Mouse (Mus musculus): ENCODE measurements at regions not wholly inside any gene's neighbourhood (a gene's known extent, or its start where the extent isn't known, plus 50 kb on each side); places are given as distances from the start of the nearest gene placed in this dataset. TPM values are rescaled to one million over a fixed set of nuclear protein-coding genes. Genes with fewer than 3 reads are reported as not detected.
"Not testable (repeated sequence)": the region's sequence is repeated elsewhere in the genome, so short reads cannot be mapped to it uniquely, and the experiment has no call there.

DNA sequence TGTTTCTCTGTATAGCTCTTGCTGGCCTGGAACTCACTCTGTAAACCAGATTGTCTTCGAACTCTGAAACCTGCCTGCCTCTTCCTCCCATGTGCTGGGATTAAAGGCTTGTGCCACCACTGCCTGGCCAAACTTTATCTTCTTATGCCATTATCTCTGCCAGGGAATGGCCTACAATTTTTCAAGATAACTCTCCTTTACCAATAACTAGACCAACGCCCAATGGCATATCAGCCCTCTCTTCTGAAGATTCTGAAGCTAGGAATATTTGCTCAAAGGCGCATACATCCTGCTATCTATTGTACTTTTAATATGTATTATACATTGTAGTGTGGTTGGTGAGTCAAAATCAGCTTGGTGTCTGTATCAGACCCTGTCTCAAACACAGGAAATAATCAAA, 235.4 kb upstream of the Cts3 start:
- DNase-seq; intact Hi-C loops (cut with DNase I): not testable (repeated sequence)

DNA sequence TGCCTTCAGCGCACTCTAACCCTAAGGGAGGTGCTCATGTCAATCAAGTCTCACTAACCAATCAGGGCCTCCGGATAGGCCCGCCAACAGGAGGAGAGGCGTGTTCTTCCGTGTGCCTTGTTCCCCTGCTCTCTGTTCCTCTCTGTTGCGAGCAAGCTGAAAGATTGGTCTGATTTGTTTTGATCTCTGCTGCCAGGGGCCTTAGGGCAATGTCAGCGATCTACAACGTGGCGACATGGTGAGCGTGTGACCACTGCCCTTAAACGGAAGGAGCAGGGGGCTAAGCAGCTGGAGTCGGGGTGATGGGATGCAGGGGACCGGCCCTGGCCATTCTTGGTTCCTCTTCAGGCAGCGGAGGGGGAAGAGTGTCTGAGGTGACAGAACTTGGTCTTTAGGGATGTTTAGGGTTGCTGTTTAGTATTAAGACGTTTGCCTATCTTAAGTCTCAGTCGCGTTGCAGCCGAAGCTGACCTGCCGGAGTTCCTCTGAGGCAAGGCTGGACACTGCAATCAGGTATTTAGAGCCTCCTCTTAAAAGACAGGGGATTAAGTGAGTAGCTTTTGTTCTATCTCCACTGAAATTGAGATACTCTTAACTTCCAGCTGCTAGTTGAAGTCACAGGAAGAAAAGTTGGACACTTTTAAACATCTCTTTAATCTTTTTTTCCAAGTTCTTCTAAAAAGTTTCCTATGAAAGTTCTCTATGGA, 234.4 kb upstream of the Cts3 start:
- DNase-seq, result peak; percentile 9
- intact Hi-C loops (cut with DNase I), result not testable (repeated sequence)

DNA sequence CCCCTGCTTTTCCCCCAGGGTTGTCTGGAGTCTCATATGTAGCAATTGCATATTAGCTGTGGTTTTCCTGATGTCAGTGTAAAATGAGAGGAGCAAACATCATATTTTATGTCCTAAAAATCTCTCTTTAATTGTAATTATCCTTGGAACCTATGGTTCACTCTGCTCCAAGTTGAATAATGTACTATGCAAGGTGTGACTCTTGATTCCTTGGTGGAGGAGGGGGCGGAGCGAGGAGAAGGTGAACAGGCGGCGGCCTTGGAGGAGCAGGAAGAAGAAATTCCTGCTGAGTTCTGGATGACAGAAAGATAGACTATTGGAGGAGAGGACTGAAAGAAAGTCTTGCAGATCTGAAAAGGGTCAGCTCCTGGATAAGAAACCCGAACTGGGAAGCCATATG, 233.8 kb upstream of the Cts3 start:
- DNase-seq; intact Hi-C loops (cut with DNase I): not testable (repeated sequence)

DNA sequence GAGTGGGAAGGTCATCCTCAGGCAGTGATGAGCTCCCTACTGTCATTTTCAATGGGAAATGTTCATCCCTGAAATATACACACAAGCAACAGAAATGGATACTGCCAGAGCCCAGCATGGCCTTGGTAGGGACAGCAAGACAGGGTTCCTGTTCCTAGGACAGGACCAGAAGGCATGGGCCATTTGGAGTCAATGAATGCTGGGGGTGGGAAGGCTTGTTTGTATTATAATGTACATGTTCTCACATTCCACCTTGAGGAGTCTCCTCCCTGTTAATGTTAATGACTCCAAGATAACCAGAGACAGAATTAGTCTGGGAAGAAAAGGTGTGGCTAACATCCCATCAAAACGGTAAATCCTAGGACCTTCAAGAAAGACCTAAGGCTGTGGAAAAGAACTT, 193.5 kb upstream of the Cts3 start:
- intact Hi-C loops (cut with DNase I); DNase-seq: not testable (repeated sequence)

Small RNA genes in the stretch of these regions (microRNA-seq; reads per million reads assigned to microRNA genes)
- gene Gm23739, result not detected

Data from left cerebral cortex, postnatal 4 days (tissue).